Mouse (Mus musculus): ENCODE results near the gene Usp50. TPM values are rescaled to one million over a fixed set of nuclear protein-coding genes. Genes with fewer than 3 reads are reported as not detected.
A peak's percentile ranks its signal among the peaks of the same experiment; 100 is the strongest.

Gene Usp50
- 1 to 10 TPM; 1.4 to 2.0 (median 1.7) TPM for total RNA-seq (2022)

DNA sequence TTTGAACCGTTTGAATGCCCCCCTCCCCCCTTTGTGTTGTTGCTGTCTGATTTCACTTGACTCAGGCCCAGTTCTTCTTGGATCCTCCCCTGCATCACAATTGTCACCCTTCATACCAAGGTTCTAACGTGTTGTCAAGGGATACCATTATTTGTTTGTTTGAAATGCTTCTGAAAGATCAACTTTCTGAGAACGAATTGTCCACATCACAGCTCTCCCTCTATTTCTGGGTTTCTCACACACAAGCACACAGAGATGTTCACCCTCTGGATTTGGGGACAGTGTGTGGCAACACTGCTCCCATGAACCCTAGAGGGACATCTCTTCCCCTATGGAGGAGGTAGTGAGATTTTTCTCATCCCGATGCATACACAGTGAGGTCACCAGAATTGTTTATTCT lies at the start of gene Usp50:
Gene Usp50, minus strand, starts transcription at position 101 of the 400 bp plus-strand sequence.
- DNase-seq (ENCODE audit: low spot score in 2 of 2), result no peak

DNA sequence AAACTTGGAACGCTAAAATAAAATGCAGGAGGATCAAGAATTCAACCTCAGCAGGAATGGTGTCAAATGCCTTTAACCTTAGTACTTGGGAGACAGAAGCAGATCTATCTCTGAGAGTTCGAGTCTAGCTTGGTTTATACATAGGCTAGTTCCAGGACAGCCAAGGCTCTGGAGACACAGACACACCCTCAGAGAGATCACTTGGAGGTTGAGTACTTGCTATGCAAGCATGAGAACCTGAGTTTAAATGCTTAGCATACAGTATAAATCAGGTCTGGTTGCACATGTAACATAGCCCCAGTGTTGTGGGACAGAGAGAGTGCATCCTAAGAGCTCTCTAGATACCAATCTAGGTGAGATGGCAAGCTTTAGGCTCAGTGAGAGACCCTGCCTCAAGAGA lies 34.1 kb upstream of the Usp50 start:
- DNase-seq (ENCODE audit: low spot score in 2 of 2), result no peak

DNA sequence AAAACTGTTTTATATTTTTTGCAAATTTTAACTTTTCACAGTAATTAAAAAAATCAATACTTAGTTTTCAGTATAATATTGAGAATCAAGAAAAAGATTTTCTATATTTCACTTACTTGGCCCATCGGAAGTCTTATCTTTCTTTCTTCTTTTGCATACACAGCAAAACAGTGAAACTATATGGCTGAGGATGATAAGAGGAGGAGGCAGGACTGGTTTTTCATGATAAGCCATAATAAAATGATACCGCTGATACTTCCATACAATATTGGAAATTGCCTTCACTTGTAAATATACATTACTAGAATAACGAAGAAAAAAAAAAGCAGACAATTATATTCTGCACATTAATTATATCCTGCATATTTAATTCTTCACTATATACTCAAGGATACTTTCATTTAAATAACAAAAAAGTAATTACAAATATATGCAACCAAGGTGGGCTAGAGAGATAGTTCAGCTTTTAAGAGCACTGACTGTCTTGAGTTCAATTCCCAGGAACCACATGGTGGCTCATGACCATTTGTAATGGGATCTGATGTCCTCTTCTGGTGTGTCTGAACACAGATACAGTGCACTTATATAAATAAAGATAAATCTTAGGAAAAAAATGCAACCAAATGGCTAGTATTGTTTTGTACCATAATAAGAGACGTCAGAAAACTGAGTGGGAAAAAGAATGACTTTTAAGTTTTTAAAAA lies 33.5 kb upstream of the Usp50 start:
- DNase-seq (ENCODE audit: low spot score in 2 of 2), result no peak

DNA sequence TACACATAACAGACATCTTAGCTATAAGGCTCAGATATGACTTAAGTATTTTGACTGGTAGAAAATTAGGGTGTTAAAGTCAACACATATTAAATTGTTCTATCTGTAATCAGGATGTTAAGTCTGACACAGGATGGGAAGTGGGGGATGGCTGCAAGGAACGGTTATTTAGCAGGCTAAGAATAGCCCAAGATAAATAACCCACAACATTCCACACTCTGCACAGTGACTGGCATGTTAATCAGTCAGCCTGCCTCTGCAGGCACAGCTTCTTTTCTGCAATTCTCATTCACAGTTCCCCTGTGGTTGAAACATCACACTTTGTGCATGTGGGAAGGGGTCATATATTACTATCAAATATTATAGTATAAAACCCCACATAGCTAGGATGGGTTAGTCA lies 32.6 kb upstream of the Usp50 start:
- DNase-seq (ENCODE audit: low spot score in 2 of 2), result no peak

DNA sequence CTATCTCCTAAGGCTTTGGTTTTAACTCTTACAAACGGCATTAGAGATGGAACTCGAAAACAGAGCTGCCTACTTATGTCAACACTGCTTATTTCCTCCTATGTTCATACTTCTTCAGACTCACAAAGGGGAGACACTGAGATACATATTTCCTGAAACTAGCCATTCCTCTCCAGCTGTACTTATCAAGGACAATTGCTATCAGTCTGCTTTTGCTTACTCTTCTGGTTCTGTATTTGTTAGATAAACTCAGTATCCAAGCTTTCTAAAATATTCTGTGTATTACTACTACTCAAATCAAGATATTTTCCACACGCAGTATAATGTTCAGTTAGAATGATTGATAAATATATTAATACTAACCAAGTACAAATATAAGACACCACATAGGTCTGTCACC lies 18.7 kb upstream of the Usp50 start:
- DNase-seq (ENCODE audit: low spot score in 2 of 2), result no peak

DNA sequence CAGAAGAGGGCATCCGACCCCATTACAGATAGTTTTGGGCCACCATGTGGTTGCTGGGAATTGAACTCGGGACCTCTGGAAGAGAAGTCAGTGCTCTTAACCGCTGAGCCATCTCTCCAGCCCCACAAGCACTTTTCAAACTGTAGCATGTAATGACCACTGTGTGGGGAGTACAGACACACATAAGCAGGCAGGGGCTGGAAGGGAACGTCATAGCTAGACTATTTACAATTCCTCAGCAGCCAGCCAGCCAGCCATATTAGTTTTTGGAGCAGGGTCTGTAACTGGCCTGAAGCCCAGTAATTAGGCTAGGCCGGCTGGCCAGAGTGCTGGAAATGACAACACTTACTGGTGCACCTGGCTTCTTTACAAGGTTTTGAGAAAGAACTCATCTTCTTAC lies 15.2 kb upstream of the Usp50 start:
- DNase-seq (ENCODE audit: low spot score in 2 of 2), result no peak

DNA sequence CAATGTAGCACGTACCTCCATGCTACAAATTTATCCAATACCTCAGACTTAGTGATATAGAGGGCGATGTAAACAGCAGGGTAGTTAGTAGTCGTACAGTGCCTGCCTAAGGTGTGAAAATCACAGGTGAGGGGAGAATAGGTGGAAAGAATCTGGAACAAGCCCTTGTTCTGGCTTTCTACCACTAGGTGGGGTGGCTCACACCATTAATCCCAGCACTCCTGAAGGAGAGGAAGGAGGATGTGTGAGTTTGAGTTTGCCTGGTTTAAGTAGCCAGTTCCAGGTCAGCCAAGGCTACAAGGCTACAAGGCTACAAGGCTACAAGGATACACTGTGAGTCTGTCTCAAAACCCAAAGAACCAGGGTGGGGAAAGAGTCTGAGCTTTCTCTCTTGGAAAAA lies 12.4 kb upstream of the Usp50 start:
- no peak for DNase-seq (ENCODE audit: low spot score in 2 of 2)

DNA sequence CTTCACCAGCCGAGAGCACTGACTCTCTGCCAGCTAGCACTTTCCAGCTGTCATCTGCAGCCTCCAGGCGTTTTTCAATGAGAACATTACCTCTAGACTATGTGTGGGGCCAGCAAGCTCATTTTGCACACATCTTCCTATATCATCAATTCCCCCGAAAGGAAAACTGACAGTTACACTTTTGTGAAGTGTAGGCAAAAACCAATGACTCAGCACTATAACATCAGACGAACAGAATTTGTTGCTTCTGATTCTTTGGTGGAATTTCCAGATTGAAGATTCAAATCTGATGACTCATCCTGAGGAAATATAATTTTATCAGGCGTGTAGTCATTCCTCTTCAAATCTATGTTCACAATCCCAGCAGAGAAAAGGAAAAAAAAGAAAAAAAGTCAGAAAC lies 9.3 kb upstream of the Usp50 start:
- DNase-seq (ENCODE audit: low spot score in 2 of 2), result no peak

DNA sequence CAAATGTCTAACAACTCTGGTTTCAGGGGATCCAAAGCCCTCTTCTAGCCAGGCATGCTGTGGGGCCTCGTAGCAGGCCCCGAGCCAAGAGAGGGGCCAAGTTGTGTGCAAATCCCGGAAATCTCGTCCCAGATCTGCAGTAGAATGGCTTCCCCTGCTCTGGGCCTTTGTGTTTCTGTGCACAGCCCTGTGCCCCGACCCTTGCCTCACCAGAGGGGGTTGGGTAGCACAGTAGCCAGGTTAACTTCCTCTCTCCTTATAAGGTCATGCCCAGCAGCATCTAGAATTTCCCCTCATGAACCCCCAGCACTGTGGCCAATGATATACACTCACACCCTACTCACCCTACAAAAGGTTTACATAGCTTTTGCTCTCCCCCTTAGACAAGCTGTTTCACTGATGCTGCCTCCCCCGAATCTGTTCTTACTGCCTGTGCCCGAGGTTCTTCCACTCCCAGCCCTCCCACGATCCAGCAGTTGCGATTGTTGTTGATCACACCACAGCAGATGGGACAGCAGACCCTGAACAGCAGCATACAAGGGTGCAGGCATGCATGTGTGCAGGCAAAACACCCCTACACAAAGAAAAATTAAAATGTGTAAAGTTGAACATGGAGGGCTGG lies 4.6 kb upstream of the Usp50 start:
- peak; percentile 80 to 87 for DNase-seq (ENCODE audit: low spot score in 2 of 2)

DNA sequence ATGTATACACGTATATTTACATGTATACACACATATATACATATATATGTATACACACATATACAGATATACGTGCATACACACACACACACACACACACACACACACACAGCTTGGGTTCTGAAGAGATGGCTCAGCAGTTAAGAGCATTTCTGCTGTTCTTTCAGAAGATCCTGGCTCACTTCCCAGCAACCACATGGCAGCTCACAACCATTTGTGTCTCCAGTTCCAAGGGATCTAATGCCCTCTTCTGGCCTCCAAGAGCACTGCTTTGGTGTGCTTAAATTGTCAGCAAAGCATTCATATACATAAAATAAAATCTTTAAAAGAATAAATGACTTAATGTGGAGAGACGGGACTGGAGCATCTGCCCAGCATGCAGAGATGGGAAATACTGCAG lies 837 bp downstream of the Usp50 start:
- peak; percentile 64 to 74 for DNase-seq (ENCODE audit: low spot score in 2 of 2)

DNA sequence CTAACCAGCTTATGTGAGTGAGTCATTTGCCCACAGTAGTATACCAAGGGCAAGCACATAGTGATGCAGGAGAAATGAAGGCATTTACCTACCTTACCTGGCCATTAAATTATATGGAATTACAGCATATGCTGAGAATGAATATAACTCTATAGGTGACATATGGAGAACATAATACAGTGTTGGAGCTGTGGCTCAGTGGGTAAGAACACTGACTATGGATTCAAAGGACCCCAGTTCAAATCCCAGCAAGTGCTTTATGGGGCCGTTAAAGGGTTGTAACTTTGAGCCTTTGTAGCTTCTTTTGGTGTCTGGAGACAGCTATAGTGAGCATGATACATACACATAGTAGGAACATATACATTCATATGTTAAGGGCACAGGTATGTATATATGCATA lies 1.8 kb downstream of the Usp50 start:
- DNase-seq (ENCODE audit: low spot score in 2 of 2), result no peak

DNA sequence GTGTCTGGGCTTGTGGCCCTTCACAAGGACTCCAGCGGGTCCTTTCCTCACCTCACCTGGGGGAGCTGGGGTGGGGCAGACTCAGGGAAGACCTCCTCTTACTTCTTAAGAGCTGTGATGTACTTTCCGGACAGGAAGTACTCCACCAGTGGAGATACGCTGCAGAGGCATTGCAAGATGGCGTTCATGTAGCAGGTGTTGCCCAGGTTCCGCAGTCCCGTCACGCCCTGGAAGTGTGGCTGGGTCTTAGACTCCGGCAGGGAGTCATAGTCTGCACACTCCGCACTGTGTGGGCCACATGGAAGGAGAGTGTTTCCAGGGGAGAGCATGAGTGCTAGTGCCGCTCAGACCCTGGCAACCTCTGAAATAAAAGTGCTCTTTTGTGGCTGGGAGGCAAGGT lies 3.0 kb downstream of the Usp50 start:
- DNase-seq (ENCODE audit: low spot score in 2 of 2), result no peak

DNA sequence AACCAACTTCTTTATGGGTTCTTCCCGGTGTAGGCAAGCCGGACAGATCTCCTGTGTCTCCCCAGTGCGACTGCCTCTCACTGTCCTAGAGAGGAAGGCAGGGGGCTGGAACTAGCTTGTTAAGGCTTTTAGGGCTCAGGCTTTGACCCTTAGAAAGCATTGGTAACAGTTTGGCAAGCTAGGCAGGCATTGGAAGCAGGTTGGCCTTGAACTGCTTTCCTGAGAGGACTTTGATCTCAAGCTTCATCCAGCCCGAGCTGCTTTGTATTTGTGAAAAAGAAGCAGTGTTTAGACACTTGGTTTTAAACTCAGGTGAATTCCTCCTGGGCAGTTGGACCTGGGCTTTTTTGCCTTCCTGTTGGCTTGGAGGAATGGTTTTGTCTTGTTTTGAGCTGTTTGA lies 4.5 kb downstream of the Usp50 start:
- DNase-seq (ENCODE audit: low spot score in 2 of 2), result no peak

DNA sequence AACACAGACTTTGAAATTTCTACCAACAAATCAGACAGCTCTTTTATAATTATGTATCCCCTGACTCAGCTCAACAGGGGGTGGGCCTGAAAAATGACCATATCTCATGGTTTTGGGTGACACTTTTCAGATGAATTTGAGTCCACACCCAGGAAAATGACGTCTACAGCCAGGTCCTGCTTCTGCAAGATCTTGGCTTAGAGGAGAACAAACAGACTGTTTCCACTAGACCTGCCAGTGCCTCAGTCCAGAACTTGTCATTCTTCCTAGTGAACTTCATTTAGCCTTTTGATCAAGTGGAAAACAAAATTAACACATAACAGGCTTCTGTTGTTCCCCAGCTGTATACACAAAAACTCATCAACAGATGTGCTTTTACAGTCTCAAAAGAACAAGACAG lies 6.9 kb downstream of the Usp50 start:
- DNase-seq (ENCODE audit: low spot score in 2 of 2), result no peak

DNA sequence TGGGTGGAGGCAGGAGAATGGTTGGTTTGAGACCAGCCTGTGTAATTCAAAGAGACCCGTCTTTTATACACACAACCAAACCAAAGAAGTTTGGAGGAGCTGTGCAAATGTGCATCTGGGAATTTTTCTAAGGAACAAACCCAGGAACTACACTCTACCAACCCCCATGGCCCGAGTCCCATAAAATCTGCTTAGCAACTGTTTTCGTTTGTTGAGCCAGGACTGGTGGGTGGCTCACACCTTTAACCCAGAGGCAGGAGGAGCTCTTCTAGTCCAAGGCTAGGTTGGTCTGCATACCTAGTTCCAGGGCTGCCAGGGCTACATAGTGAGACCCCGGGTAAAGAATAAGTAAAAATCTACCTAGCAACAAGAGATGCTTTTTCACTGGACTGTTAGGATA lies 7.3 kb downstream of the Usp50 start:
- no peak for DNase-seq (ENCODE audit: low spot score in 2 of 2)

DNA sequence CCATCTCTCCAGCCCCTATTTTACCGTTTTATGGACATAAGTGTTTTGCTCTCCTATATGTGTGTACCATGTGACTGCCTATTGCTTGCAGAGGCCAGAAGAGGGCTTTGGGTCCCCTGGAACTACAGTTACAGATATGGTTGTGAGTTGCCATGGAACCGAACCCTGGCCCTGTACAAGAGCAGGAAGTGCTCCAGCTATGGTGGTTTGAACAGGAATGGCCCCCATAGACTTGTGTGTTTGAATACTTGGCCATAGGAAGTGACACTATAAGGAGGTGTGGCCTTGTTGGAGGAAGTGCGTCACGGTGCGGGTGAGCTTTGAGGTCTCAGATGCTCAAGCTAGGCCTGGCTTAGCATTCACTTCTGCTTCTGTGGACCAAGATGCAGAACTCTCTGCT lies 11.1 kb downstream of the Usp50 start:
- DNase-seq (ENCODE audit: low spot score in 2 of 2), result no peak

DNA sequence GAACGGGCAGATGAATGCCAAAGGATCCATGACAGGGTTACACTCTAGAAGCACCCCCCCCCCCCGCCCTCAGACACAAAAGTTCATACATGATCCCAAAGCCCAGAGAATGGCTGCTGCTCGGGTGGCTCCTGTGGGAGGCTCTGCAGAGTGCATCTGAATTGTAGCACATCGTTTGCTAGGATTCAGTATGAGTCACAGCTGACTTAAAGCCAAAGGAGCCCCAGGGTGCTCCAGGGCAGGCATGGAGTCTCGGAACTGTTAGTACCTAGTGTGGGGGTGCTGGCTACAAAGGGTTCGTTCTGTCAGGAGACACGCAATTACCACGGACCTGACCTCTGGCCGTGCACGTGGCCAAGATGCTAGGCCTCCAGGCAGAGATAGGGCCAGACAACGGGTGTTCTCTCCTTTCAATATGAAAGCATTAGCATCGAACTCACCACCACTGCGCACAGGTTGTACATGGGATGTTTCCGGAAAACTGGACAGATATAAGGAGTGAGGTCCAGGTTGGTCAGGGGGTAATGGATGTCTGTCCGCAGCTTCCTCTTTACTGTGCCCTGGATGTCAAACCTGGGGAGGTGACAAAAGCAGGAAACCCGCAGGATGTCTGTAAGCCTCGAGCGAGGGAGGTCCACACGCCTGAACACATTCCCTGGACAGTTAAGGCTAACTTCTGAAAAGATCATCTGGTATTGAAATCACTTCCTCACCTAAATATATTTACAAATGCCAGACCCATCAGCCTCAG lies 13.7 kb downstream of the Usp50 start:
- DNase-seq (ENCODE audit: low spot score in 2 of 2), result no peak

DNA sequence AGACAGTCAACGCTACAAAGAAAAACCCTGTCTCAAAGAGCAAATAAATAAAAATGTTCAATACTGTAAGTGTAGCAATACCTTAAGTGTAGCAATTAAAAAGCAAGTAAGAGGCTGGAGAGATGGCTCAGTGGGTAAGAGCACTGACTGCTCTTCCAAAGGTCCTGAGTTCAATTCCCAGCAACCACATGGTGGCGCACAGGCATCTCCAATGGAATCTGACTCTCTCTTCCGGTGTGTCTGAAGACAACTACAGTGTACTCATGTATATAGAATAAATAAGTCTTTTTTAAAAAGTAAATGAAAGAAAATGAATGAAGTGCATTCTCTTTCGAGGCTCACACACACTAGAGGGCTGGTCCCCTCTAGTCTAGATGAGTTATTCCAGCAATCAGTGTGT lies 15.1 kb downstream of the Usp50 start:
- DNase-seq (ENCODE audit: low spot score in 2 of 2), result no peak

DNA sequence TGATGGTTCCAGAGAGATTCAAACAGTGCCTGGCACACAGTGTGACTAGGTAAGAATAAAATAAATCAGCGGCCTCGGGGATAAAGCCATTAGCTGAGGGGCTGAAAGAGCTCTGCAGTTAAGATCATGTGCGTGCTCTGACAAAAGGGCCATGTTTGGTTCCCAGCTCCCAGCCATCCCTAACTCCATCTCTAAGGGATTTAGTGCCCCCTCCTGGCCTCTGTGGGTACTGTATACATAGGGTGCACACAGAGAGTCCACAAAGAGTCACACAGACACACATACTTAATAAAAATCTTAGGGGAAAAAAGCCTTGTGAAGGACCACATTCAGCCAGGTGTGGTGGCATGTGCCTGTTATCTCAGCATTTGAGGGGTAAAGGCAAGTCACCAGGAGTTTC lies 15.7 kb downstream of the Usp50 start:
- DNase-seq (ENCODE audit: low spot score in 2 of 2), result no peak

DNA sequence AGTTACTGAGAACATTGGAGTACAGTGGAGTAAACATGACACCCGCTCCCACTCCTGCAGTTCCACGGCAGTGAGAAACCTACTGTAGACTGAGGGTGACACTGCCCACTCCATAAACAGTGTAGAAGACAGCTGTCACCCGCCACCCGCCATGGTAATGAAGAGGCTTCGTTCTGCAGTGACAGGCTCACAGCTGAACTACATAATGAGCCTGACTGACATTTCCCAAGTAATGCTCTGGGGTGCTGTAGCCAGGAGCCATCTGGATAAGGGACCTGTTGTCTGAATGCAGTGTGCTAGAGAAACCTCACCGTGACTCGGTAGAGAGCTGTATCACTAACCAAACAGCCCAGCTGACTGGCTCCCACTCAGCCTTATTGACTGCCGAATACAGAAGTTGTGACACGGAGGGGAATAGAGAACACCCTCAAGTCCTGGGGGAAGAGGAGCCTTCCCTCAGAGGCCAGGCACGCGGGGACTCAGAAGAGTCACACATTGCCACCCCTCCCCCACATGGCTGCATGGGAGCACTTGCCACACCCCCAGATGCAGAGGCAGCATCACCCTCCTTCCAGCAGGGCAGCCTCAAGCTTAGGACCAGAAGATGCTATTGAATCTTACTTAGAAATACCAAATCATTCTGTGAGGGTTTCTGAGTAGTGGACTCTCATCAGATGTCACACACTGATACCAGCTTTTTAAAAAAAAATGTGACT lies 17.2 kb downstream of the Usp50 start:
- peak; percentile 42 to 51 for DNase-seq (ENCODE audit: low spot score in 2 of 2)

DNA sequence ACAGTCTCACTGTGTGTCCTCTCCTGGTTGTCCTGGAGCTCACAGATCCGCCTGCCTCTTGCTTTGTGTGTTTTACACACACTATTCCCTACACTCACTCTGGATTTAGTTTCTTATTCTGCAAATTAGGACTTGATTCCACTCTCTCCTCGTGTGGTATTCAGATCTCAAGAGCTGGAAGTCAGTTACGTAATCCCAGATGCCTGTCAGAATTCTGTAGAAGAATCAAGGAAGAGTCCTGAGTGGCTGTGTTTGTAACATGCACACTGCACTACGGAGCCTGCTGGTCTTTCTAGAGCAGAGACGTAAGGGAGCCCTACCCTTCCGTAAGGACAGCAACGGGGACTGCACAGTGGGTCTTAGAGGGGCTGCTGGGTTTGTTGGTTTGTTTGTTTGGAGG lies 23.9 kb downstream of the Usp50 start:
- DNase-seq (ENCODE audit: low spot score in 2 of 2), result no peak

DNA sequence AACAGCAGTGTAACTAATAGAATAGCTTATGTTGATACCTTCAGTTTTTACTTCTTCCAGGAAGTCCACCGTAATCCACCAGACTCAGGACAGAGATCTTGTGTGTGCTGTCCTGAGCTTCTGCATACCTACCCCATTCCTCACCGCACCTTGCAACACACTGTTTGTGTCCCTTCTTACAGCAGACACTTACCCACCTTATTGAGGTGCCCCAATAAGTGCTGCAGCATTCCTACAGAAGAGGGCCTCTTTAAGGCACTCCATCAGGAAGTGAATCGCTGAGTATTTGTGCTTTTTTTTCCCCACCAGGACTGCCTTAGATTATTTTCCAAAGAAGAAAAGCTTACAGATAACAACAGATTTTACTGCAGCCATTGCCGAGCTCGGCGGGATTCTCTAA lies 27.6 kb downstream of the Usp50 start:
- DNase-seq (ENCODE audit: low spot score in 2 of 2), result no peak

Measured in layer of hippocampus, adult 8-10 months (tissue).